Mouse (Mus musculus): Measurements from ENCODE around the gene Chn1. TPM values are rescaled to one million over a fixed set of nuclear protein-coding genes. Genes with fewer than 3 reads are reported as not detected.

Chn1 gene
- polyA plus RNA-seq, 1 experiment from 2014 or later, result 1.2 TPM

DNA sequence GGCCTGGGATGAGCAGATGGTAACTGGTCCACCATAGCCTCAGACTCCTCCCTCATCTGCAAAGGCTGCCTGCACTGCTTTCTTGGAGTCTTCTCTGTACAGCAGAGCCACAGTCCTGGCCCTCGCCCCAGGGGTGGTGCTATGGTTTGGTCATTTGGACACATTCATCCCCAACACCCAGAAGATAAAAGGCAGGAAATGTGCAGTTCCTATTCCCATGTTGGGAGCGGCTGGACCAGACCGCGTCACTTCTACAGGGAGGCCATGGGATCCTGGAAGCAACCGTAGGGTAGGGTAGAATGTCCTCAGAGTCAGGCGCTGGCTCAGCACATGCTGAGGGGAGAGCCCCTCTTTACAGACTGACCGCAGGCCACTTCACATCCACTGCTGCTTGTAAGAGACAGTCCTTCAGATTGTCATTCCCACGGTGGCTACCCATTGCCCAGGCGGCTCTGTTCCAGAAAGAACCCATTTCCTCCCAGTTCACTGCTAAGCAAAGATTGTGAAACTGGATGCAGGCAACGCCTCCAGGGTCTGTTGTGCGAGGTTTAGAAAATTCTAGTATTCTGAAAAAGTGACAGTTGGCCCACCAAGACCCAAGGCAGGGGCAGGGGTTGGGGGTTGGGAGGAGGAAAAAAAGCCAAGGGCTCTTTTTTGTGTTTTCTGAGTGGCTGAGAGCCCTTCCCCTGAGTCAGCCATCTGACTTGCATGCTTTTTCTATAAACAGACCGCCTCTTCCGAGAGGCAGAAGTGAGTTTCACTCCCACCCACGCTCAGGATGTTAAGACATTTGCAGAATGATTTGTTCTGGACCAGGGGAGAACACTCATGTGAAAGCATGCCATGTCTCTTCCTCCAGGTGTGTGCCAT, 182.7 kb downstream of the Chn1 start:
- no peak for DNase-seq (ENCODE audit: low spot score)

DNA sequence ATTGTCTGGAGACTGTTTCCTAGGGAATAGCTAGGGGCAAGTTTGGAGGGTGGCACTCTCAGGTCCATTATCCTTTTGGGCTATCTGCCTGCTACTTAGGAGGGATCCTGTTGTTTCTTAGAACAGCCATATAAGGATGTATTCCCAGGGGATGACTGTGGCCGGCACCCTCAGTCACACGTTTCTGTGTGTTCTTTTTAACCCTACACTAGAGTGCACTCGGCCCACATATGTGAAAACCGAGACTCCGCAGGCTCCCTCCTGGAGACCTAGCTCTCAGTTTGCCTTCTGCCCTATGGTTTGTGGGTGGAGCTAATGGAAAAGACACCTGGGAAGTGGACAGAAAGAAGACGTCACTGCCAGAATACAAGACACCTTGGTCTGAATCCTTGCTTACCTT, 183.9 kb downstream of the Chn1 start:
- DNase-seq (ENCODE audit: low spot score), result no peak

GRCm38 (mm10) chr2:73590106-73590505, 185.0 kb downstream of the Chn1 start:
- DNase-seq (ENCODE audit: low spot score), result no peak

DNA sequence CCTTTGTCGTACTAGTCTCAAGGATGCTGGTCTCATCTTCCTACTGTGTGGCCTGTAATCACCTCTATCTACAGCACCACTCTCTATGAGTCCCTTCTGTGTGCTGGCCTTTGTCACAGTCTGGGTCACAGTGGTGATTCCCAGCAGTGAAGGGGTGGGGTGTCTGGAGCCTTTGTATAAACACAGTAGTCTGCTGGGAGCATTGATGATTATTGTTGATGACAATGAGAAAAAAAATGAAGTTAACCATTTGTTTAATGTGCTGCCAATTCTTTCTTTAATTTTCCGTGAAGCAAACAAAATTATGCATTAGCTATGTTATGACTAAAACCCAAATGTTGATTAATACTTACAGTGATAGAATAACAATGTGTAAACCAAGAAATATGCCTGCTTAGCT, 186.2 kb downstream of the Chn1 start:
- DNase-seq (ENCODE audit: low spot score), result no peak

- no peak for DNase-seq (ENCODE audit: low spot score)
Measured at GRCm38 (mm10) chr2:73587109-73587506, 188.0 kb downstream of the Chn1 start.

GRCm38 (mm10) chr2:73586392-73587108, 188.6 kb downstream of the Chn1 start:
- DNase-seq (ENCODE audit: low spot score), result no peak

- no peak for DNase-seq (ENCODE audit: low spot score)
Measured at GRCm38 (mm10) chr2:73585347-73585831, 189.8 kb downstream of the Chn1 start.

GRCm38 (mm10) chr2:73584645-73585346, 190.3 kb downstream of the Chn1 start:
- DNase-seq (ENCODE audit: low spot score), result peak; percentile 70

DNA sequence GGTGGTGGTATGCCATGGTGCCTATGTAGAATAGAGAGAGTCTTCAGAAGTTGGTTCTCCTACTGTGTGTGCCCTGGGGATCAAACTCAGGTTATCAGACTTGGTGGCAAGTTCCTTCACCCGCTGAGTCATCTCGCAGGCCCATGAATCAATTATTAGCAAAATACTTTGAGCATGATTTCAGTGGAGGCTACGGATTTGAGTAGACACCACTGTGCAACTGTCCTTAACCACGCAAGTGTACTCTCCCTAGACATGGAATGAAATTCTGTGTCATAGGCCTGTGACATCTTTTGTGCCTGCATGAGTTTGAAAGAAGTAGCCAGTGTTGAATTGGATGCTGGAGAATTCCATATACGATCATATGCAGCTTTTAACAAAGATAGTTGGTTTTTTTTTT, 194.4 kb downstream of the Chn1 start:
- DNase-seq (ENCODE audit: low spot score), result no peak

DNA sequence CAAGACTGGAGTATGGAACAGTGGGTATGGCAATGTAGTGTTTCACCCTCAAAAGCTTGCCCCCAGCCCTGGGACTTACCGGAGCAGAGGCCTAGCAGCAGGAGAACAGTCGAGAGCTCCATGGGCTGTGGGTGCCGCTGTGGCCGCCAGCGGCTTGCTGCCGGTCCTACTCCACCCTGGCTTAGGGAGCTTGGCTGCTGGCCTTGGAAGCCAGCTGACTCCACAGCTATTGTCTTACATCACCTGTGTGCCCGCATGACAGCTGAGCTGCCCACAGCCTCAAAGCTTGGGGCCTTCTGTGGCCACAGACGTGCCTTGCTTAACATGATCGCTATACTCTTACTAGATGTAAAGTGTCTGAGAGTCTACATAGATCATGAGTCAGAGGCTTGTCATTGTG, 195.0 kb downstream of the Chn1 start, which contains the start of gene Chrna1:
Chrna1 (minus strand) TSS at position 173 of the 400 bp plus-strand sequence.
- DNase-seq (ENCODE audit: low spot score), result no peak

DNA sequence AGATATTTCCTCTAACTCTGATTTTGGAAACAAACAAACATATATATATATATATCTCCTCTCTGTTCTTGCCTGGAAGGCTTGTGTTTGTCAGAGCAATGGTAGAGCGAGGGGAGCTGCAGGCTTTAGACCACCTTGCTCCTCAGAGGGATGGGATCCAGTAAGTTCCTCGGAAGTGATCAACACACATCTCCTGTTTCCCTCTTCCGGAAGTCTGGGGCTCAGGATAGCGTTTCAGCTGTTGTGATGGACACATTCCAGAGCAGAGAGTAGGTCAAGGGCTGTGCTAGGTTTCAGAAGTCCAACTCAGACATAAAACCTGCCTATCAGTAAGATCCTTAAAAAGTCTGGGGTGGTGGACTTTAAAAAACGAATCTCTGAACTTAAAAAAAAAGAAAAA, 196.0 kb downstream of the Chn1 start:
- no peak for DNase-seq (ENCODE audit: low spot score)

GRCm38 (mm10) chr2:73574418-73574817, 200.7 kb downstream of the Chn1 start:
- no peak for DNase-seq (ENCODE audit: low spot score)

DNA sequence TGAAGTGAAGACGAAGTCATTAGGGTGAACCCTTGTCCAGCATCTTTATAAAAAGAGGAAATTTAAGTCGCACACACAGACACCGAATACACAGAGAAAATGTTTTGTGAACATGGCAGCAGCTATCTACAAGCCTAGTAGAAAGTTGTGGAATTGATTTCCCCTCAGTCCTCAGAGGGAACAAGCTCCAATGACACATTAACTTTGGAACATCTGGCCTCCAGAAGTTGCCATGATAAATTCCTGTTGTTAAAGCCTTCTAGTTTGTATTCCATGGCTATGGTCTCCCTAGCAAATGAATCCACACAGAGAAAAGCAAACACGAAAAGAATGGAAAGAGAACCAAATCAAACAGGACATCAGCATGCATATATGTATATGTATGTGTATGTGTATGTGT, 201.6 kb downstream of the Chn1 start:
- DNase-seq (ENCODE audit: low spot score), result no peak

GRCm38 (mm10) chr2:73572539-73573372, 202.4 kb downstream of the Chn1 start:
- peak; percentile 31 for DNase-seq (ENCODE audit: low spot score)

DNA sequence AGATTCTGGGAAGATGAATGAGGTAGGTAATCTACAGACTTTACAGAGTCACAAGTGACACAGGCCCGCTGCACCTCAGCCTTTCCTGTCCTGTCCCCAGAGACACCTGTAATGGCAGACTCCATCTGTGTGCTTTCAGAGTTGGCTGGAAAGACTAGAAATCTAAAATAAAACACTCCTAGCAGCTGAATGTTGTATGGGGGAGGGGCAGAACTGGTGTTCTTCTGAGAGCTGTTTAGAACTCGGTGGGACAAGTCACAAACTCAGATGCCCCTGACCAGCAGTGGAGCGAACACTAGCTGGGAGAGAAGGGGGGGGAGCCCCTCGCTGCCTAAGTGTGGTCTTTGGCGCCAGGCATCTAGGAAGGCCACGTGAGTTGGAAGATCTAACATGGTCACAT, 203.2 kb downstream of the Chn1 start:
- DNase-seq (ENCODE audit: low spot score), result no peak

GRCm38 (mm10) chr2:73571304-73571703, 203.8 kb downstream of the Chn1 start:
- no peak for DNase-seq (ENCODE audit: low spot score)

GRCm38 (mm10) chr2:73566989-73567605, 208.0 kb downstream of the Chn1 start:
- peak; percentile 68 for DNase-seq (ENCODE audit: low spot score)

- peak; percentile 37 for DNase-seq (ENCODE audit: low spot score)
Measured at GRCm38 (mm10) chr2:73566162-73566561, 209.0 kb downstream of the Chn1 start.

DNA sequence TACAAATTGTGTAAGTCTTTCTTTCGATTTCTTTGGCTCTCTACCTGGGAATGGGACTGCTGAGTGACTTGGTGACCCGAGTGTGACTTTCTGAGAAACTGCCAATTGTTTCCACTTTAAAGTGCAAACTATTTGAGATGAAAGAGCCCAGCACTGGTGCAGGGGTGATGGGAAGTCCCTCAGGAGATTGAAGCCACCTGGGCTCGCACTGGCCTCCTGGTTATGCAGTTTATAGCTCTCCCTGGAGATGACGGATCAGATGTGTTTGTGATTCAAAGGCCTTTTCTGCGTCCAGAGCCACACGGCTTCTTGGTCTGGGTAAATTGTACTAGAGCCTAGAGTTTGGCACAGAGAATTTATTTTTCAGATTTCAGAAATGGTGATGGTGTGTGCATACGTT, 211.5 kb downstream of the Chn1 start:
- no peak for DNase-seq (ENCODE audit: low spot score)

- no peak for DNase-seq (ENCODE audit: low spot score)
Measured at GRCm38 (mm10) chr2:73562656-73563055, 212.5 kb downstream of the Chn1 start.
